Mouse (Mus musculus) adrenal gland, postnatal 25 days (tissue): ENCODE measurements around the gene Pkmyt1. TPM values are rescaled to one million over a fixed set of nuclear protein-coding genes. Genes with fewer than 3 reads are reported as not detected.

Source experiments
- DNase-seq: peaks from one replicate; pipeline ENCODE4 v3.0.0; 2021; ENCODE audit warnings: mixed read lengths
- long read RNA-seq: library from polyadenylated mRNA; stranded (forward); transcript quantifications from one replicate; pipeline ENCODE4 v2.0.0, GENCODE M21; 2021
- total RNA-seq: library from RNA; stranded (reverse); gene quantifications from 2 replicates; pipeline ENCODE4 v1.2.3, GENCODE M21; 2021

The Pkmyt1 gene
- 7.6 and 9.3 TPM in 2 replicates for total RNA-seq
- long read RNA-seq, transcript Pkmyt1-201 (8 exons, 2,040 nt) = major isoform, 8 of 11 reads
- long read RNA-seq, partial matches to known transcripts = 1 of 11 reads
- long read RNA-seq, other reads (novel, unspliced or antisense) = 2 of 11 reads

DNA sequence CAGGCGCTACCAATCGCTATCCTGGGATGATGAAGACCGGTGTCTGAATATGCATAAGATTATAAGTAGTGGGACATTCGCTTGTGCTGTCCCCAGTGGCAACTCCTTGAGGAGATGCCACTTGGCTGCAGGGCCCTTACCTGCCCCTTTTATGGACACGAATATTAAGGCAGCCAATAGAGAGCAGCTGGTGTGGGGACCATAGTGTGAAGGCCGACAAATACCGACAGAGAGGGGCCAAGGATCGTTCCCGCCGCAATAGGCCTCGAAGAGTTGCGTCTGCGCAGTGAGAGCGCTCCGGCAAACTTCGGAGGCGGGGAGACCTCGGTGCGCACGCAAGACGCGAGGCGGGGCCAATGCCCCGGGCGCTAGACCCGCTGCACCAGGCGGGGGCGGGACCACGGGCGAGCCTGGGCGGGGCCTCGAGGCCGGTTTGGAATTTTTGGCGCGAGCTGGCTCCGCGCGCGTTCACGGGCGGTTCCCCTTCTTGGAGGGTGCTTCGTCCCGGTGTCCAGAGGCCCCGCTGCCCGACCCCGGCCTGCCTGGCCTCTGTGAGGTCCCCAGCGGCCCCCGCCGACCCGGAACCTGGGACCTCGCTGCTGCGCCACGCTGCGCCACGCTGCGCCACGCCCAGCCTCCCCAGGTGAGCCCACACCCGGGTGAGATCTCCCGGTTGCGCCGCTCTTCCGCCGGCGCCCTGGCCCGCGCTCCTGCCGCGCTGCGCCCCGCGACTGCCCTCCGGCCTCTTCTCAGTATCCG lies at the start of gene Pkmyt1:
Gene Pkmyt1, plus strand, starts transcription at position 338 of the 759 bp plus-strand sequence.
- DNase-seq = peak; percentile 98

GRCm38 (mm10) chr17:23676473-23677031 lies 49.6 kb upstream of the Pkmyt1 start:
- peak; percentile 89 for DNase-seq

DNA sequence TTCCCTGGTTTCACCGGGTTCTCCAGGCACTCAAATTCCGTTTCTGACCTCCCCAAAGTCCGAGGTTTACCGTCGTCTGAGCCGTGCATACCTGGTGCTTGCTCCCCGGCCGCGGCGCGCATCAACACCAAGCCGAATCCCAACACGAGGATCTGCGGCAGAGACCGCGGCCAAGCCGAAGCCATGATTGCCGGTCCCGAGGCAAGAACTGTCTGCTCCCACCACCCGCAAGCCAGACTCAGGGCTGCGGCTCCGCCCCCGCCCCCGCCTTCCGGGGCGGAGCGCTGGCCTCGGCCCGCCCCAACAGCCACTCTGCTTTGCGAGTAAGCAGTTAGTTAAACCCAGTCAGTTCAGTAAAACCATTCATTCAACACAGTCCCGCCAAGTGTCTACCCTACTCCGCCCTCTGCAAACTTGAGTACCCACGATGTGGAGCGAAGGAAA lies 48.9 kb upstream of the Pkmyt1 start, which contains the start of gene Tnfrsf12a:
Gene Tnfrsf12a, minus strand, starts transcription at position 233 of the 444 bp plus-strand sequence.
- peak; percentile 88 for DNase-seq

- no peak for DNase-seq
These were observed 46.9 kb upstream of the Pkmyt1 start, which contains the start of gene Cldn6 for GRCm38 (mm10) chr17:23679127-23679835. Gene Cldn6, plus strand, starts transcription at chr17:23679249.

DNA sequence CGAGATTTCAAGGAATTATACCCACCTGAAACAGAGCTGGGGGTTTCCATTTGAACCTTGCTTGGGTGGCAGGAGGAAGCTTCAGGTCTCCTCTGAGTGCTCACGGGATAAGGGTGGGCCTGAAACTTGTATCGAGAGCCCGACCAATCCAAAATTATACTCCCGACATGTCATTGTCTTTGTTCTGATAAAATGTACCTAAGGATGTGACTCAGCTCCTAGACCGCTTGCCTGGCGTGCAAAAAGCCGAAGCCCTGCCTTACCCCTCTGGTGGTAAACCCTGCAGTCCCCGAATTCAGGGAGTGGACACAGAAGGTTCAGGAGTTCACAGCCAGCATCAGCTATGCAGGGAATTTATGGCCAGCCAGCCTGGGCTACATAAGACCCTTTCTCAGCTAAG lies 45.8 kb upstream of the Pkmyt1 start:
- DNase-seq = no peak

DNA sequence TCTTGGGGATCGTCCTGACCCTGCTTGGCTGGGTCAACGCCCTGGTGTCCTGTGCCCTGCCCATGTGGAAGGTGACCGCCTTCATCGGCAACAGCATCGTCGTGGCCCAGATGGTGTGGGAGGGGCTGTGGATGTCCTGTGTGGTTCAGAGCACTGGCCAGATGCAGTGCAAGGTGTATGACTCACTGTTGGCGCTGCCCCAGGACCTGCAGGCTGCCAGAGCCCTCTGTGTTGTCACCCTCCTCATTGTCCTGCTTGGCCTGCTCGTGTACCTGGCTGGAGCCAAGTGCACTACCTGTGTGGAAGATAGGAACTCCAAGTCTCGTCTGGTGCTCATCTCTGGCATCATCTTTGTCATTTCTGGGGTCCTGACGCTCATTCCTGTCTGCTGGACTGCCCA lies 45.0 kb upstream of the Pkmyt1 start:
- DNase-seq = peak; percentile 73

DNA sequence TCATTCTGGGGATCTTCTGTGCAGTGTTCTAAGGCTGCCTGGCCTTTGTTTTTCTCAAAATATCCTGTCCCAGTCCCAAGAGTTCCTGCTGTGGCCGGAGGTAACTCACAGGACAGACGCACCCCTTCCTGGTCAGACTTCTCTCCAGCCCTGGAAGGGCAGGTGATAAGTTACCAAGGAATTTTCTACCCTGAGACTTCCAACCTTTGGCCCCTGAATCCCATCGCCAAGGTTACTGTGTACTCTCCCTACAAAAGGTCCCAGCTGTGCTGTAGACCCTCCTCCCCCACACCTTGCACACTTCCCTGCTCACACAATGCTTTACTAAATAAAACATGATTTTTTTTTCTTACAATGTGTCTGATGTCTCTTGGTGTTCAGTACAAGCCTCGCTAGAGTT lies 44.0 kb upstream of the Pkmyt1 start:
- no peak for DNase-seq

- no peak for DNase-seq
These were observed 43.6 kb upstream of the Pkmyt1 start for GRCm38 (mm10) chr17:23682530-23682929.

DNA sequence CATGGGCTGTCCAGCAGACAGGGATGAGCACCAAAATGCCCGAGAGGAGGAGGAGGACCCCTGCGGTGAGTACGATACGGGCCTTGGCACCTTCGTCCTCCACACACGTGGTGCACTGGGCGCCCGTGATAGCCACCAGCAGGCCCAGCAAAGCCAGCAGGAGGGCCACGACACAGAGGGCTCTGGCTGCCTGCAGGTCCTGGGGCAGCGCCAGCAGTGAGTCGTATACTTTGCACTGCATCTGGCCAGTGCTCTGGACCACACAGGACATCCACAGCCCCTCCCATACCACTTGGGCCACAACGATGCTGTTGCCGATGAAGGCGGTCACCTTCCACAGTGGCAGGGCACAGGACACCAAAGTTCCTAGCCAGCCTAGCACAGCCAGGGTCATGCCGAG lies 42.9 kb upstream of the Pkmyt1 start:
- DNase-seq = no peak

- no peak for DNase-seq
These were observed 42.1 kb upstream of the Pkmyt1 start, which contains the start of gene Cldn9 for GRCm38 (mm10) chr17:23683856-23684672. Gene Cldn9, minus strand, starts transcription at chr17:23684026.

GRCm38 (mm10) chr17:23694491-23694890 lies 31.6 kb upstream of the Pkmyt1 start:
- DNase-seq = no peak

- no peak for DNase-seq
These were observed 30.3 kb upstream of the Pkmyt1 start for GRCm38 (mm10) chr17:23695801-23696200.

- DNase-seq = peak; percentile 64
These were observed 26.7 kb upstream of the Pkmyt1 start for GRCm38 (mm10) chr17:23699131-23700077.

DNA sequence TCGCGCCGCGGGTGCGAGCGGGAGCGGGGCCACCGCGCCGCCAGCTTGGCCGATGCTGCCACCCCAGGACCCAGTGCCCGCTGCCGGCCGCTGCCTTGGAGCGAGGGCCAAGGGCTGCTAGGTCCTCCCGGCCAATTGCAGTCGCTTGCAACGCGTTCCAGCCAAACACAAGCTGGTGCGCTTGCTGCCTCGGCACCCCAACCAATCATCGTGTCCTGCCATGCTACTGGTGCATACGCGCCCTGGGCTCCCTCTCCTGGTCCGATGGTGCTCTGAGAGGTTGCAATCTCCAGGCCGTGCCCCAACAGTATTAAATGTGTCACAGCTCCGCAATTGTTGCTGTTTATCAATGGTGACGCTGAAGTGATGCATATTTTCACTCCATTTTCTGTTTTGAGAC lies 26.1 kb upstream of the Pkmyt1 start:
- peak; percentile 93 for DNase-seq

GRCm38 (mm10) chr17:23703301-23703700 lies 22.8 kb upstream of the Pkmyt1 start:
- no peak for DNase-seq

GRCm38 (mm10) chr17:23704741-23705140 lies 21.4 kb upstream of the Pkmyt1 start:
- no peak for DNase-seq

DNA sequence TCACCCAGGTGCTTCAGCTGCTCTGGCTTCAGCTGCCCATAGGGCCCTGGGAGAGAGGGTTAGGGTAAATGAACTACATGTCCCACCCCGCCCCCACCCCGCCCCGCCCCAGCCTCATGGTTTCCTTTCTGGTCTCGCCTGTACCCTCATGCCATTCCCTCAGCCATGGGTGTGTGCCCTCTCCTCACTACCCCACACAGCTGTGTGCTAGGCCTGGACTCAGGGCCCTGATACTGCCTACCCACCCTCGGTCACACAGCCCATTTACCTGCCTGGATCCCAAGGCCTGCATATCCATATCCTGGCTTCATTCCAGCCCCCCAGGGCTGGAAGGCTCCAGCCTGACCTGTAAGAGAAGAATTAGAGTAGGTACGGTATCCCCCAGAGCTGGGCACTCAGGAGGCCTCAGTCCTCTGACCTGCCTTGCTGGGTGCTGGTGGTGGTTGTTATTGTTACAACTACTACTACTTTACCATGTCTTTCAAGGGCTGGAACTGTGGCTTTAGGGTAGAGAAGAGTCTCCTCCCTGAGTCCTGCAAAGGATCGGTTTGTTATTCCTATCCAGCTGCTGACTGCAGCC lies 20.5 kb upstream of the Pkmyt1 start:
- no peak for DNase-seq

DNA sequence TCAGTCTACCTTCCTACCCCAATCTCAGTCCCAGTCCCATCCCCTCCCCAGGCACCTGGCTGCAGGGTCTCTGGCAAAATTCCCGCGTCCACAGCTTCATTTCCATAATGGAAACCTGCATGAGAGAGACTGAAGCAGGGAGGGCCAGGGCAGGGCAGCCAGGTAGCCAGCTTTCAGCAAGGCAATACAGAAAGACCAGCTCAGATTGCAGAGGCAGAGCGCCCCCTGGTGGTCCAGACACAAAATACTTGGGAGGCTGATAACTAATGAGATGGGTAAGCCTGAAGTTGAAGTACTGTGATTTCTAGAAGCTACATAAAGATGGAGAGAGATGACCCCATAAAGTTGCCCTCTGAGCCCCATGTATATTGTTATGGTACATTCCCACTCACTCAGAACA lies 19.9 kb upstream of the Pkmyt1 start:
- DNase-seq = peak; percentile 82

DNA sequence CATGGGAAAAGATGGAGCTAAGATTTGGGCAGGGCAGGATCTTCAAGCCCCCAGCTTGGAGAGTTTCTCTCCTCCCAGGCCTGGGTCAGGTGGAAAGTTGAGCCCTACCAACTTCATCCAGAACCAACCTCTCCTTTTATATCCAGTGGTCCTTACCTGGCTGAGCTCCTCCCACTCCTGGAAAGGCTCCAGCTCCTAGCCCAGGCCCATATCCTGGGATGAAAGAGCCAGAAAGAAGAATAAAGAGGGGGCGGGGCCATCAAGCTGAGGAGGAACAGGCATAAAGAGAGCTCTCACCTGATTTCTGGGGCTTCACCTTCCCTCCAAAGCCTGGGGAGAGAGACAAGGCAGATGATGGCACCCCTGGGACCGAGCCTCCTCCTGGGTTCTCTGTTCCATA lies 9.1 kb upstream of the Pkmyt1 start:
- no peak for DNase-seq

- DNase-seq = no peak
These were observed 6.7 kb upstream of the Pkmyt1 start for GRCm38 (mm10) chr17:23719455-23719854.
